Mouse (Mus musculus) lung, adult 2 months (tissue): Measurements from ENCODE around the gene Npm3.

Source experiments
- CTCF ChIP-seq: fragments of 200-500 bp; IDR thresholded peaks from 2 replicates; pipeline ENCODE4 v1.5.1; 2011; ENCODE audit warnings: mild to moderate bottlenecking, low read length, control low read depth; ENCODE audit not compliant: insufficient read depth
- POLR2A ChIP-seq: fragments of 200-500 bp; IDR thresholded peaks from 2 replicates; pipeline ENCODE4 v1.6.1; 2011; ENCODE audit warnings: low read depth, mild to moderate bottlenecking, control low read depth, low read length, borderline replicate concordance; ENCODE audit errors: extremely low read depth

- TF ChIP-seq CTCF = no peak
- no peak for TF ChIP-seq POLR2A
Measured at GRCm38 (mm10) chr19:45736855-45737207, 12.6 kb downstream of the Npm3 start.
